Mouse (Mus musculus) layer of hippocampus, postnatal 25 days (tissue): ENCODE measurements around the gene Max. TPM values are rescaled to one million over a fixed set of nuclear protein-coding genes. Genes with fewer than 3 reads are reported as not detected.

ENCODE experiments used
- DNase-seq, 2 experiments: peaks; one replicate each; pipeline ENCODE4 v3.0.0; 2022; ENCODE audit warnings: mixed read lengths in 2 of 2, low spot score in 1 of 2; ENCODE audit errors: extremely low spot score in 1 of 2
- total RNA-seq, 2 experiments: library from RNA; stranded (reverse); gene quantifications; 2 replicates each; pipeline ENCODE4 v1.2.3; 2021

Gene Max
- 10 to 100 TPM; 63.6 to 71.3 TPM for total RNA-seq

DNA sequence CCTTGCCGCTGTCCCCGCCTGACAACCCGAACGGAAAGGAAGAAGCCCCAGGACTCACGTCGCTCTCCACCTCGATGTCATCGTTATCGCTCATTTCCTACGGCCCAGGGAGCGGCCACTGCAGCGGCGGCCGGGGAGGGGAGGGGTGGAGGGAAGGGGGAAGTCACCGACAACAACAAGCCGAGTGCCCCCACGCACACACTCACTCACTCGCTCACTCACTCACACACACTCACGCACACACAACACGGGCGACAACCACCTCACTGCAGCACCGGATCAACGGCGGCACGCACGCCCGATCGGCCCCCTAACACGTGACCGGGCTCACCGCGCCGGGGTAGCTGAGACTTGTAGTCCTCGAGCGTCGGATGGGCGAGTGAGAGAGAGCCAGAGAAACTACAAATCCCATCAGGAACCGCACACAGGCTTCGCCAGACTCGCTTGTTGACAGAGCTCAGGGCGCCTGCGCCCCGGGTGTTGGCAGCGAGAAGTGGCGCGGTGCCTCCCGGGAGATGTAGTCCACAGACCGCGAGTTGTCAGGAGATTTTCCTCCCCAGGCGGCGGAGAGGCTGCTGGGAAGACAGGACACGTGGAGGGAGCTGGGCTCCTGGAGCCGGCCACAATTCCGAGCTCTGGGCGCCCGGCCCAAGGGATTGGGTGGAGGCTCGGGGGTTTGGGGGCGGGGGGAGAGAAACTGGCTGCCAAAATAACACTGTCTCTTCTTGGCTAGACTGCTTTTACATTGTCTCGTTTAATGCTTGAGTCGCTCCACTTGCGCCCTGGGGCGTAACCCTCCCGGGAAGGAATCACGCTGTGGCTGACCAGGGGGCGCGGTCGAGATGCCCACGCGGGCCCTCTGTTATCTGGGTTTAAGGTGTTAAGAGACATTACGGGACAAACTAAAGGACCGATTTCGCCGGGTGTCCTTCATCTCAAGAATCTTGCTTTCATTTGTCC, at the start of gene Max:
Max (minus strand) TSS at position 270 of the 960 bp plus-strand sequence.
- peak; percentile 94 for DNase-seq

DNA sequence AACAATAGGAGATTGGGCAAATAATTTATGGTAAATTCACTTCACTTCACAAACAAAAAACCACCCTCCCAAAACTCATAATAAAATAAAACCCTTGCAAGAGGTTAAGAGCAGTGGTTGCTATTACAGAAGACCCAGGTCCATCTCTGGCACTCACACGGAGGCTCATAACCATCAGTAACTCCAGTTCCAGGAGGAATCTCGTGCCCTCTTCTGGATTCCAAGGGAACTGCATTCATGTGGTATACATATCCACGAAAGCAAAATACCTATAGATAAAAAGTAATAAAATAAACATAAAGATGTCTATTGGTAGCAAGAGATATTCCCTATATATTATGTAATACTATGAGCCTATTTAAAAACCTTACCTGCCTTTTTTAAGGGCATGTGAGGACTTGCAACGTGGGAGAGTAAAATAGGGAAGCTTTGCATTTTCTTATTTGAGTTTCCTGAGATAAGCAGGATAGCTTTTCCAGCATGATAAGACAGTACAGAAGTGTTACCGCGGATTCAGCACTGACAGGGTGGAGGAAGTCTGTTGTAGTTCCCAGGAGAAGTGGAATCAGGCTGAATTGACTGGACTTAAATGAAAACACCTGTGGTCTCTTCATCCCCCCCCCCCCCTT, 49.2 kb upstream of the Max start:
- DNase-seq: no peak

DNA sequence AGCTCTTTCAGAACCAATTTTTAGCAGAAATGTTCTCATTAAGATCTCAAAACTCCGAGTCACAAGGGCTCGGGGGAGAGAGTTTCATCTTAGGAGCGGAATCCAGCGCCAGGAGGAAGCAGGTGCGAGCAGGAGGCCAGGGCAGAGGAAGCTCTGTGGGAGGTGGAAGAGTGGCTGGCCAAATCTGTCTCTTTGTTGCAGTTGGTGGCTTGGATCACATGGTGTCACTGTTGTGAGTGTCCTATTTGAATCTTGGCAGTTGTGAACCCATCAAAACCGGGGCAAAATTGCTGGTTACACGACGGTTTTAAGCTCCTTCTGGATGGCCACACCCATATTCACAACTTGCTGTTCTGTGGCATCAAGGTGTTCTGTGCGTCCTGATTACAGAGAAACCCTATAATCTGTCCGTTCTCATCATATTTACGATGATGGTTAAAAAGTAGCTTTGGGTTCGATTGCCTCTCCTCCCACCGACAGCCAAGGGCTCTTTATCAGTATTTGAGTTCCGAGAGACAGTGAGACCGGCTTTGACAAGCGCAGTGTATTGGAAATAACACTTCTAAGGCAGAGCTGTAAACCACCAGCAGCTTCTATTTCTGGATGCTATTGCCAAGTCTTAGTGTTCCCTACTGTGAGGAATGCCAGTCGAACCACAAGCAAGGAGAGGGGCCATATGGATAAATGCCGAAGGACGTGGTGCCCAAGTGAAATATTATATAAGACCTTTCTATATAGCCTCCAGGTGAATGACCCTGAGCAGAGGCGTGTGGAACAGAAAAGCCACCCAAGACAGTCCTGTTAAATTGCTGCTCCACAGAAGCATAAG, 47.4 kb upstream of the Max start:
- no peak for DNase-seq

DNA sequence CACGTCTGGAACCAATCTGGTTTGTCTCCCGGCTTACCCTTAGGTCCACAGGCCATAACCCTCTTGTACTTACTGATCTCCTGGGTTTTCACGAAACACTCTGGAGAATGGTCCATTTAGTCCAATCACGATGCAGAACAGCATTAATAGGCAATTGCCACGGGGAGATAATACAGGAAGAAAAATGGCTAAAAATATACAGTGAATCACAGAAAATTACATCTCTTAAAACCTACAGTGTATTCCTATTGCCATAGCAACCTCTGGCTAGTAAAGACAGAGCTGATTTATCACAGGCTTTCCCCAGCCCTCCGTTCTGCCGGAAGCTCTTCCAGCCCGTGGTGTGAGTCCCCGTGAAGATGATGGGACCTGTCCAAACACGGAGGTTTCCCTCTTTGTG, 42.9 kb upstream of the Max start:
- DNase-seq: no peak

DNA sequence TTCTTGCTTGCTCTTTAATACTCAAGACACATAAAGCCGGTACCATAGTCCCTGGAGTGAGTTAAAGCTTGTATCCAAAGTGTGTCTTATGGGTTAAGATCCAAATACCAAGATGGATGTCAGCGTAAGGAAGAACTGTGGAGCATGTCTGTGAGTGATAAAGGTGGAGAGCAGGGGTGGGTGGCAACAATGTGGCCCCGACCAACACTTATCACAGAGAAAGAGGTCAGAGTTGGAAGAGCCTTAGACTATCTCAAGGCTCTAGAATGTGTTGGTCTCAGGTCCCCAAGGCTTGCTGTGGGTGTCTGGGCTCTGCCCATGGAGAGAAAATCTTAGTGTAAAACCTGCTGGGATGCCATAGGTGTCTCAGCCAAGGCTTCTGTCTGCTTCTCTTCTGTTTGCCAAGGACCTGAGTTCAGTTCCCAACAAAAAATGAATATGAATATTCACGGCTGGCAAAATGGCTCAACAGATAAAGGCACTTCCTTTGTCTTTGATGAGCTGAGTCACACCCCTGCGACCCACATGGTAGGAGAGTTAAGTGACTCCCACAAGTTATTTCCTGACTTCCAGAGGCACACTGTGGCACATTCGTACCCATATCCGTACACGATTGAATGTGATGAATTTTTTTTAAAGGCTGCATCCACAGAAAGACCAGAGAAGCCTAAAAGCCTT, 40.7 kb upstream of the Max start:
- no peak for DNase-seq

DNA sequence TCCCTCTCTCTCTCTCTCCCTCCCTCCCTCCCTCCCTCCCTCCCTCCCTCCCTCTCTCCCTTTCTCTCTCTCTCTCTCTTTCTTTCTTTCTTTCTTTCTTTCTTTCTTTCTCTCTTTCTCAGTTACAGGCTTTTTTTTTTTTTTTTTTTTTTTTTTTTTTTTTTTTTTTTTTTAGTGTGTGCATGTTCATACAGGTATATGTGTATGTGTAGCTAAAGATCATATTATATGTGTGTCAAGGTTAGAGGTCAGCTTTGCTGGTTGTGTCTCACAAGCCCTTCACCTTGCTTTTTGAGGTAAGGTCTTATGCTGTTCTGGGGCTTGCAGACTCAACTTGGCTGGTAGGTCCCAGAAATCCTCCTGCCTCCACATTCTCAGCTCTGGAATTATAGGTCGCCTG, 39.3 kb upstream of the Max start:
- no peak for DNase-seq

DNA sequence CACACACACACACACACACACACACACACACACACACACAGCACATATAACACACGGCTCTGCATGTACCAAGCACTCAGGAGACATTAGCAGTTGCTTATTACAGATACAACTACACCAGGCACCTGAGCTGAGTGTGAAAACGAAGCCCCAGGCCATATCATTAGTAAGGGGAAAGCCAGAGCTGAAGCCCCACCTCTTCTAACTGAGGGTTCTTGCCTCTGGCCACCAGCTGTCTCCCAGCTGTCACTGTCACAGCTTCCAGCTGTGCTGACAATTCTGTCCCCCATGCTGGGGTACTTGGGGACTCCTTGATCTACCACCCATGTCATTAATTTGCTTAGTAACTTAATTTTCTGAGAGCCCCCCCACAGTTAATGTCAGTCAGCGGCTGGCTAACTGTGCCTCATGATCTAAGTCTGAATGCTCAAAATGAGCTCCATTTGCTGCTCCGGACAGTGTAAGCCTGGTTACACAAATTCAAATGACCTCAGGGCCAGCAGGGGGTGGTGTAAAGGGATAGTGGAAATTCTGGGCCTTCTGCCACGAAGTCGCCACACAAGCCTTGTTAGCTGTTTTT, 38.8 kb upstream of the Max start:
- DNase-seq: no peak

DNA sequence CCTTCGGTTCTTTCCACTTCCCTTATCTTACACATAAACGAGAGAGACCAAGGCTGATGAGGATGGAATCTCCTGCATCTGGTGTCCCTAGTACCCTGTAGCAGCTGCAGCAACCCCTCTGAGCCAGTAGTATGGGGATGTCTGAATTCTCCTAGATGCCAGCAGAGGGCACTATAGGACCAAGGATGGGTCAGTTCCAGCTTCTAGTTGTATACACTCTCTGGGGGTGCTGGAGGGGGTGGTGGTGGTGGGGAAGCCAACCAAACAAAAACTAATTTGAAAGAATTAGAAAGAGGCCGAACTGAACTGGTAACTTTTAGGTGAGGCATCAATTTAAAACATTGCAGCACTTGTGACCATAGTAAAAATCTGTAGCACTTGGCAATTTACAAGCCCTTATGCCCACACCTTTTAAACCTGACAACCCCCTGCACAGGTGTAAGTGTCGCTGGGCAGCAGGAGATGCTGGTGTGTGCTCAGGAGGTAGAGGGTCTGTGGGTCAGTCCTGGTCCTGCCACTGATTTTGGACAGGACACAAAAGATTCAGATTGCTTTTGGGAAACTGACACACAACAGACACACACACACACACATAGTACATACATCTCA, 38.2 kb upstream of the Max start:
- DNase-seq: peak; percentile 31 to 57

DNA sequence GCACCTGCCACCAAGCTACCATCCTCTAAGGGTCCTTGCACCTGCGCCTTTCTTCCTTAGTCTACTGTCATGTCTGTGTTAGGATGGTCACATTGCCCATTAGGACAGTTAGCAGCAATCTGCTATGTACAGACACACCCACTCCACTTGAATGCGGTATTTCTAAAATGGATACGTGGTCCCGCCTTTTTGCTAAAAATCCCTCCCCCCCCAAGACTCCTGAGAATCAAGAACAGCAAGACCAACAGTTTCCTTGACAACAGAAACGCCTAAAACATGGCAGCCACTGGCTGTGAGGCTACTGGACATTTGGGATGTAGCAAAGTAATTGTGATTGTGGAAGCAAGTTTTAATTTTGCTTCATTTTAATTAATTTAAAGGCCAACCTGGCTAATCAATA, 32.8 kb upstream of the Max start:
- DNase-seq: no peak

DNA sequence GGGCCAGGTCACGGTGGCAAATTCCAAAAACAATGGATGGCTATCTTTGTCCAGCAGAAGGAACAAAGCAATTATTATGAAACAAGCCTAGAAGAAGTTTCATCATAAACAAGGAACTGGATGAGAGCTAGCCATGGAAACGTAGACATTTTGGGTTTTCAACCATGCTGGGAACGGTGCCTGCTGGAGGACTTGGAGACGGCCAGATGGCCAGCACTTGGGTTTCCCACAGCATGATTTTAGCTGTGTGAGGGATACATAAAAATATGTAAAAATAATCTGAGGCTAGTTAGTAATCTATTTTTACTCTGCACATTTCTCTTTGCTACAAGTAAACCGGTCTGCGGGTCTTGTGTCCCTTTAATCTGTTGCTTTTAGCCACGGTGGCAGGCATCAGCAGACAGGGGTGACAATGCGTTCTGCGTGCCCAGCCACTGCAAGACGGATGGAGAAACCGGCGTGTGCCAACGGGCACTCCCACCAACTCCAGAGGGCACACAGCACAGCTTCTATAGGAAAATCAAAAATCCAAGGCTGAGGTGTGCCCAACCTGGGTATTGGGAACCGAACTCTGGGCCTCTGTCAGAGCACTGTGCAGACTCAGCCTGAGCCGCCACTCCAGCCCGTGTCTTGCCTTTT, 31.0 kb upstream of the Max start:
- DNase-seq: peak in 1 of 2 experiments; percentile 34

DNA sequence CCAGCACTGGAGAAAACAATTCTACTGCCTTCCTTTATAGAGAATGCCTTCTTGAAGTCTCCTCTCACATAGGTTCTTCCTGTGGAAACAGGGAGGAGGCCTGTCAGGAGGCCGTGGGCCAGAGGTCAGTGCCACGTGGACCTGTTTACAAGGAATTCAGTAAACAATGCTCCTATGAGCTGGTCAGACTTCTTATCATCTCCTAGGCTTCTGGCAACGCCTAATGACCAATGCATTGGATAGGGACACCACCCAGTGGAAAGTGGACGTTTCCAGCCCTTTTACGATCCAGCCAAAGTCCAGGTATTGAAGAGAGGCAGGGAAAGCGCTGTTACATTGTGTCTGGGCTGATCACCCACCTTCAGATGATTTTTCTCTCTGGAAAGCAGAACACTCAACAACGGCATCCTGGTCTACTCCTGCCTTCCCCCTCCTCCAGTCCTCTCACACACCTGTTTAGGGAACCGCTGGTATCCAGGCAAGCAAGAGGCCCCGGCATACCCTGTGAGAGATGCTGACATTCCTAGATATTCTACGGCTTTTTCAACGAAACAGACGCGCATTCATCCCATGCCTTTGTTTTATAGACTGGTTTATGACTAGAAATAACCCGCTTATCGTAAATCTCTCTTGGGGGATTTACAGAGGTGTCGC, 20.9 kb upstream of the Max start:
- no peak for DNase-seq

DNA sequence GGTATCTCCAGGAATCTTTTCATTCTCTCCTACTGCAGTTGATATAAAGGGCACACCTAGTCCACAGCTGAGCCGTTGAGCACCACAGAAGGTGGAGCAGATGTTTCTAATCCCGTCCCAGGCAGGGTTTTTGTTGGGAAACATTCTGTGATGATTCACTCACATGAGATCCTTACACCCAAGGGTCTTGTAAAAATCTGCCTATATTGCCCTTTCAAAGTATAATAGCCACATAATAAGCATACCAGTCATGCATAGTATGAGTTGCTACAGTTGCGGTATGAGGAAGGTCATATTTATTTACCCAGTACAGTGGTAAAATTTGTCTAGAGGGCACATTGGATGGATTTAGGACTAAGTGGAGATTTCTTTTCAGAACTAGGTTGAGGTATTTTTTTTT, 17.5 kb upstream of the Max start:
- no peak for DNase-seq

DNA sequence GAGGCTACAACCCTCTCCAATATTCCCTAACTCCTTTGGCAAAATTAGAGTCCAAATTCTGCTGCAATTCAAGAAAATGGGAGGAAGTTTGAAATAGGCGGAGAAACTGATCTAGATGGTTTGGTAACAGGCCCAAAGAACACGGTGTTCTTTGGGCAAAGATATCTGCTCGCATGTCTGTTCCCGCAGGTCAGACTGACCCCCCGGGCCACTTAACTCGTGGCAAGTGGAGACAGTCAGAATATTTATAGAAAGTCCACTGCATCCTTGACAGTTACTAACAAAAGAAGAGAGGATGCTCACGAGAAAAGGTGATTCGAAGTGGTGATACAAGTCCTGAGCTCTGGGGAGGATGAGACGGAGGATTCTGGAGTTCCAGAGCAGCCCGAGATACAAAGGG, 10.7 kb upstream of the Max start:
- no peak for DNase-seq

DNA sequence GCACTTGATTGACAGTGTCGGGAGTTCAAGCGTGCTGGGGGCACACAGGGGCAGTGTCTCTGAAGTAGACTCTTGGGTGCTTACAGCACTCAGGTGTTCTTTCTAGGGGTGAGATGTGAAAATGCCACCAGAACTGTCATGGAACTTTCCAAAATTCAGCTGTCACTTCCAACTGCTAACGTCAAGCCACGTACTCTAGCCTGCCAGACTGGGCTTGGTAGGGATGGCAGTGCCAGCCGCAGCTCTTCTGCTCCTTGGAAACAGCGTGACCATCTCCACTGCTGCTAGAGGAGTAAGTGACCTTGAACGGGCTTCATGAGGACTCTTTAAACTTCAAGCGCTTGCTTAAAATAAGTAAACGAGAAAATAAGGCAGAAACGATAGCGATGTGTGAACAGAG, 10.2 kb upstream of the Max start:
- no peak for DNase-seq

DNA sequence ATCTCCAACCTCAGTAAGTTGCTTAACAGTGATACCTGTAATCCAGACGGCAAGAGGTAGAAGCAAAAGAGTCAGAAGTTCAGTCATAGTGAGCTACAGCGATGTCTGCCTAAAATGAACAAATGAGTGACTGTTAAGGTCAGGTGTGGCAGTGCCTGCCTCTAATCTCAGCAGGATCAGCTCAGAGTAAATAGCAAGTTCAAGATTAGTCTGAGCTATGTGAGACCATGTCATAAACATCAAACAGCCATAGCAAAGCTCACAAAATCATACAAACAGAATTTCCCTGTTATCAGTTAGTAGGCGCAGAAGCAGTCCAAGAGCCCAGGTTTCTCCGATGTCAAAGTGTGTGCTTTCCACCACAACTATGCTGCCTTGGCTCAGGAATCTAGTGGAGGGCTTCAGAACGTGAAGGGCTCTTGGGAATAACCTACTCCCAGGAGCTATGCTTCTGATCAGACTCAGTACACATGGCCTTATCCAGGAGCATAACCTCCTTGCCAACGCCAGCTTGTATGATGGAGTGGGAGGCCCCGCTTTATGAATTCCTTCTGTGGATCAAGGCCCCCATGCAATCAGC, 9.7 kb upstream of the Max start:
- no peak for DNase-seq

DNA sequence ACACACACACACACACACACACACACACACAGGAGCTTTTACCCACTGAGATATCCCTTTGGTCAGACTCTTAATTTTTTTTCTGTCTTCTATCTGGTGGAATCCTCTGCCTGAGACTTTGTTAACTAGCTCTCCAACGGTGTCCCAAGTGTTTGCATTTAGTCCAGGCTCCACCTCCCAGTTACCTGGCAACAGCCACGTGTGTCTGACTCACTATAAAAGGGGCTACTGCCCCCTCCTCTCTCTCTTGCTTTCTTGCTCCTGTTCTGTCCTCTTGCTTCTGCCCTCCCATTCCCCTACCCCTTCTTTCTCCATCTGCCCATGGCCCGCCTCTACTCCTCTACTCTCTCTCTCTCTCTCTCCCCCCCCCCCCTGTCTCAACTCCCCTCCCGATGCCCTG, 3.9 kb upstream of the Max start:
- no peak for DNase-seq

DNA sequence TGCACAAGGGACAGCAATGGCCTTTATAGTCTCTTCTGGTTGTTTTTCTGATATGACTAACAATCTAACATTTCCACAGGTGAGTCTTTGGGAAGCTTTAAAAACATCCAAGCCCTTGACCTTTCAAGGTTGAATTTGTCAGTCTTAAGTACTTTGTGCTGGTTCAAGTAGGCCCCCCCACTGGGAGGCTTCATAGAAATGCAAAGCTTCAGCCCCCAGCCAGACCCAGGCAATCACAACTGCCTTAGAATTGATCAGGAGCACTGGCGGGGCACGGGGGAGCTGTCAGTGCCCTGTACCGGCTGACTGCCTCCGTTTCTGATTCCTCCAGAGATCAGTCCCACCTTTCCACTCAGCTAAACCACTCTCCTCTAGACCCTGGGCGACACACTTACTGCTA, 3.1 kb upstream of the Max start:
- DNase-seq: no peak
